Mouse (Mus musculus) cerebellum, adult (tissue): ENCODE data around the gene Eml1.

Source experiments
- ATAC-seq: cut with Nextera tagmentation; 2 replicates; pipeline ENCODE4 v1.9.2; 2017; ENCODE audit warnings: mild to moderate bottlenecking, moderate library complexity, mixed read lengths; ENCODE audit not compliant: insufficient number of reproducible peaks, low FRiP score, low TSS enrichment

Gene Eml1

GRCm38 (mm10) chr12:108414932-108415331, 44.2 kb downstream of the Eml1 start:
- no peak for ATAC-seq

- no peak for ATAC-seq
Observed at GRCm38 (mm10) chr12:108419570-108419969, 48.8 kb downstream of the Eml1 start.

- no peak for ATAC-seq
Observed at GRCm38 (mm10) chr12:108421477-108421876, 50.7 kb downstream of the Eml1 start.

GRCm38 (mm10) chr12:108422495-108422857, 51.7 kb downstream of the Eml1 start:
- ATAC-seq: peak; percentile 57

GRCm38 (mm10) chr12:108422858-108423631, 52.3 kb downstream of the Eml1 start:
- ATAC-seq: peak; percentile 89

GRCm38 (mm10) chr12:108430964-108431363, 60.2 kb downstream of the Eml1 start:
- no peak for ATAC-seq

GRCm38 (mm10) chr12:108431714-108432113, 61.0 kb downstream of the Eml1 start:
- ATAC-seq: no peak

- ATAC-seq: peak; percentile 66
Observed at GRCm38 (mm10) chr12:108432578-108432977, 61.8 kb downstream of the Eml1 start.

GRCm38 (mm10) chr12:108433030-108433429, 62.3 kb downstream of the Eml1 start:
- no peak for ATAC-seq

GRCm38 (mm10) chr12:108433498-108433897, 62.7 kb downstream of the Eml1 start:
- no peak for ATAC-seq

GRCm38 (mm10) chr12:108435444-108436015, 64.8 kb downstream of the Eml1 start:
- ATAC-seq: no peak

- ATAC-seq: no peak
Observed at GRCm38 (mm10) chr12:108436029-108436923, 65.5 kb downstream of the Eml1 start.

- no peak for ATAC-seq
Observed at GRCm38 (mm10) chr12:108437446-108437845, 66.7 kb downstream of the Eml1 start.

GRCm38 (mm10) chr12:108443271-108443670, 72.5 kb downstream of the Eml1 start:
- no peak for ATAC-seq

GRCm38 (mm10) chr12:108443708-108444107, 73.0 kb downstream of the Eml1 start:
- ATAC-seq: no peak

- ATAC-seq: no peak
Observed at GRCm38 (mm10) chr12:108444166-108445115, 73.7 kb downstream of the Eml1 start.

- no peak for ATAC-seq
Observed at GRCm38 (mm10) chr12:108446721-108447120, 76.0 kb downstream of the Eml1 start.

GRCm38 (mm10) chr12:108448396-108448795, 77.6 kb downstream of the Eml1 start:
- no peak for ATAC-seq

GRCm38 (mm10) chr12:108449935-108450334, 79.2 kb downstream of the Eml1 start:
- ATAC-seq: no peak

GRCm38 (mm10) chr12:108450546-108450945, 79.8 kb downstream of the Eml1 start:
- ATAC-seq: no peak
